Mouse (Mus musculus) liver, adult 10 weeks (tissue): ENCODE measurements around the gene Tbc1d22b. TPM values are rescaled to one million over a fixed set of nuclear protein-coding genes. Genes with fewer than 3 reads are reported as not detected.

Source experiments
- polyA plus RNA-seq: library from polyadenylated mRNA; stranded (reverse); fragments of 350-450 nt; fragmentation: Illumina TruSeq; extraction: RNeasy Lipid Tissue Mini Kit (QIAGEN cat#74804); gene quantifications from one replicate; pipeline ENCODE4 v1.2.3, GENCODE M21; 2014; ENCODE audit warnings: low read depth, low replicate concordance

Gene Tbc1d22b
- 0.85 TPM for polyA plus RNA-seq

DNA sequence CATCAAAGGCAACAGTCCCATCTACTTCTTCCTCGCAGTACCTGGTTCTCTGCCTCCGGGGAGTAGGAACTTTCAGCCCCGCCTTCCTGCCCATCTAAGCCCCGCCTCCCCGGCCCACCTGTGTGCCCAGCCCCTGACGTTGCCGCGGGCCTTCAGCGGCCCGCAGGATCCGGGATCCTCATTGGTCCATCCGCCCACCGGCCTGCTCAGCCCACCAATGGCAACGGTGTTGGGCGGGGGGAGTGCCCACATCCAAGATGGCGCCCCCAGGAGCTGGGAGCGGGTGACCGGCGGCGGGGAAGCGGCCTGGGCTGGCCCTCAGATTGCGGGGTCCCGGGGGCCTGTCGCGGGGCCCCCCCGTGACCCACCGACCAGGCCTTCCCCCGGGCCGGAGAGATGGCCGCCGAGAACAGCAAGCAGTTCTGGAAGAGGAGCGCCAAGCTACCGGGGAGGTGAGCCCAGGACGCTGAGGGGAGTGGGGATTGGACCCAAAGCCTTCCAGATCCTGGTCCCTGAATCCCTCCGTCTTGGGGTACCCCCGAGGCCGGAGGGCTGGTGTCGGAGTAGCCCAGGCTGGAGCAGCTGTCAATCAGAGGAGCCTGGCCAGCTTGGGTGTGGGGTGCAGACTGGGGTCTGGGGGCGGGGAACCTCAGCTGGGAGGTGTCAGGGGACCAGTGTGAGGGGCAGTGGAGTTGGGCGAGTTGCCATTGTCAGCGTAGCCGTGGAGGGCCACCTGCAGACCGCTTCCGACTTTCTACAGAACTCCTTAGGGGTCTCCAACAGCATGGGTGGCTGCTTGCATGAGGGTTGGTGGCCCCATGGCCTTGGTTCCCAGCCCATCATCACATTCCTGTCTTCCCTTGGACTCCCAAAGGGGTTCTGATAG lies at the start of gene Tbc1d22b, which contains the start of gene Gm17657:
Tbc1d22b (plus strand) TSS at position 243 of the 886 bp plus-strand sequence.
Gm17657 (minus strand) TSS at position 96 of the 886 bp plus-strand sequence.

DNA sequence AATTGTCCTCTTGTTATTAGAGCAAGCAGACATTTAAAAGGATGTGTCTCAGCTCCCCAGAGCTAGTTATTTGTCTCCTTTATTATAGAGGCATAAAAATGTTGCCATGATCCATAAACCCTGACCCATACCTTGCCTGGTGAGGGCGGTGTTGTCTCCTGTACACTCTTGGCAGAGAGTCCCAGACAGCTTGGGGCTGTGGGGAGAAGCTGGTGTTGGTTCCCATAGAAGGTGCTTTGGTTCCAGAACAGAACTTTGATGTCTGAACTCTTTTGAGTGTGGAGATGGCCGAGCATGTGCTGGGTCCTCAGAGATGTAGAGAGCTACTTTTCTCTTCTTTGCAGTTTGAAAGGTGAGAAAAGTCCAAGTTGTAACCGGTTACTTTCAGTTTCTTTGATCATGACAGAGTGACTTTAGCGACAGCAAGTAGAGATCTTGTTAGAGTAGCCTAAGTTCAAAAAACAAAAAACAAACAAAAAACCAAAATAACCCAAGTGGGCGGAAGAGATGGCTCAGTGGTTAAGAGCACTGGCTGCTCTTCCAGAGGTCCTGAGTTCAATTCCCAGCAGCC lies 2.7 kb downstream of the Tbc1d22b start, which contains the start of gene Tmem217:
Tmem217 (minus strand) TSS at position 224 of the 571 bp plus-strand sequence.

DNA sequence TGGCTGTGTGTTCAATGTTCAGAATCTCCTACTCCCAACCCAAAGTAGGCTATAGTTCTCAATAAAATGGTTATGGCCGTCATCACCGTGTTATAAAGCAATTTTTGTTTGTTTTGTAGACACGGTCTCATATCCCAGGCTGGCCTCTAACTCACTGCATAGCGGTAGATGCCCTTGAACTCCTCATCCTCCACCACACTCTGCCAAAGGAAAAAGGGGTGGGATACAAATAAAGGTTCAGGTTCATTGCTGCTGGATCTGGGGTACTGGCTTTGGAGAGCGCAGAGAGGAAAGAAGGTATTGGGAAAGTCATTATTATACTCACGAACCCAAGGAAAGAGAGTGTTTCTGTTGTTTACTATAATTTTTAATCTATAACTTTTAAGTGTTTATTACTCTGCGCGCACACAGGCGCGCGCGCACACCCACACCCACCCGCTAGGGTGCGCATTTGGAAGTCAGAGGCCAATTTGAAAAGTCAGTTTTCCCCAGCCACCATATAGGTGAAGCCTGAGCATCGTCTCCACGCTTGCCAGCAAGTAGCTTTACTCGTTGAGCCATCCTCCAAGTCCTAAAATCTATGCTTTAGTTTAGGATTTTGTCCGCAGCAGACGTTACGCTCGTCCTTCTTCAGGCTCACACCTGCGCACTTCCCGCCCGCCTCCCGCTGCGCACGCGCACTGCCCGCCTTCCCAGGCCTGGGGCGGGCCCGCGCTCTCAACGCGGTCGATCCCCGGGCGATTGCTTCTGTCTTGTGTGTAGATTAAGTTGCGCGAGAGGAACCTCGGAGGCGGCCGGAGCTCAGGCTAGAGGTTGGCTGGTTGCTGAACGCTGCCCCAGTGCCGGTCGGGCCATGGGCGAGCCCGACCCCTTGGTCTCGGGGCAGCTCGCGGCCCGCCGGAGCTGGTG lies 64.8 kb downstream of the Tbc1d22b start, which contains the start of the genes Rnf8 and Gm28043:
Rnf8 (plus strand) TSS at position 676 of the 909 bp plus-strand sequence.
Gm28043 (plus strand) TSS at position 762 of the 909 bp plus-strand sequence.

Other genes with a start within 250 kb of the Tbc1d22b start
- gene Pi16, start 232.1 kb upstream of the Tbc1d22b start, polyA plus RNA-seq, result not detected
- gene Mtch1, start 201.9 kb upstream of the Tbc1d22b start, polyA plus RNA-seq, result 9.1 TPM
- 0.66 TPM for gene Fgd2, start 188.9 kb upstream of the Tbc1d22b start, polyA plus RNA-seq
- gene Pim1, start 59.0 kb upstream of the Tbc1d22b start, polyA plus RNA-seq, result 19.7 TPM
- not detected for gene Gm17657, start 147 bp upstream of the Tbc1d22b start, polyA plus RNA-seq
- not detected for gene Tmem217, start 2.6 kb downstream of the Tbc1d22b start, polyA plus RNA-seq
- gene Rnf8, start 65.0 kb downstream of the Tbc1d22b start, polyA plus RNA-seq, result 6.3 TPM
- 0.82 TPM for gene Gm28043, start 65.1 kb downstream of the Tbc1d22b start, polyA plus RNA-seq
- gene Cmtr1, start 110.8 kb downstream of the Tbc1d22b start, polyA plus RNA-seq, result 13.9 TPM
- gene Ccdc167, start 167.3 kb downstream of the Tbc1d22b start, polyA plus RNA-seq, result 2.3 TPM